In genomic region chr6:38873316-38873715, GRCm38 (mm10) we compare ENCODE assay signal across 7 mouse cellular contexts. TPM values are rescaled to one million over a fixed set of nuclear protein-coding genes. Genes with fewer than 3 reads are reported as not detected.
DNase-seq lines count a peak whose midpoint lies in the region; ATAC-seq and TF ChIP-seq lines count a peak whose summit lies in the region.

No protein-coding gene starts in this region.

- H3K4me1 ChIP-seq in G1E (ENCODE audit: insufficient read depth, low read depth, low read length) = peaks cover 38% of the 10 kb centered on the region
- H3K4me1 ChIP-seq in forebrain, postnatal 0 days (ENCODE audit: insufficient read depth) = peaks cover 13% of the 10 kb centered on the region; the same call in 1 of the 2 replicates
- peaks cover 42% of the 10 kb centered on the region for H3K4me1 ChIP-seq in liver, embryonic 16.5 days (ENCODE audit: control insufficient read depth, low read depth, low read length)

- H3K27ac ChIP-seq in forebrain, postnatal 0 days (ENCODE audit: low read depth, low read length) = no peak overlapping the region
- H3K27ac ChIP-seq in liver, embryonic 16.5 days (ENCODE audit: low read length) = peak overlapping the region; percentile 98

- no peak for ATAC-seq in G1E (ENCODE audit: extremely low read depth, insufficient number of reproducible peaks, low FRiP score, poor library complexity, severe bottlenecking)
- ATAC-seq in forebrain, postnatal 0 days = no peak
- no peak for ATAC-seq in liver, embryonic 16.5 days (ENCODE audit: low read depth)

- H3K27me3 ChIP-seq in G1E (ENCODE audit: insufficient read depth, low read length) = peaks cover 16% of the 10 kb centered on the region
- H3K27me3 ChIP-seq in forebrain, postnatal 0 days (ENCODE audit: insufficient read depth, low read length) = no peaks in the 10 kb centered on the region
- no peaks in the 10 kb centered on the region for H3K27me3 ChIP-seq in liver, embryonic 16.5 days (ENCODE audit: control insufficient read depth, insufficient read depth, low read depth, low read length)

- no peak for TF ChIP-seq CTCF in G1E (IDR thresholded peaks at IDR 0.05; ENCODE audit: low read depth, low read length)
- no peak for TF ChIP-seq CTCF in forebrain, postnatal 0 days (IDR thresholded peaks at IDR 0.05; ENCODE audit: low read depth)

- no peak overlapping the region for H3K9ac ChIP-seq in forebrain, postnatal 0 days
- peak overlapping the region; percentile 100 for H3K9ac ChIP-seq in liver, embryonic 16.5 days (ENCODE audit: low read depth, low read length)

- H3K4me2 ChIP-seq in forebrain, postnatal 0 days (ENCODE audit: low read depth) = peak overlapping the region; percentile 62
- H3K4me2 ChIP-seq in liver, embryonic 16.5 days (ENCODE audit: low read depth, low read length) = peak overlapping the region; percentile 71

- 68% methylated on average over 1 of the region's 1 CpGs for WGBS in forebrain, postnatal 0 days
- WGBS in liver, embryonic 16.5 days (ENCODE audit: insufficient replicate concordance) = 71% methylated on average over 1 of the region's 1 CpGs

- peak overlapping the region; percentile 42; the same call in 1 of the 2 replicates for H3K4me3 ChIP-seq in G1E (ENCODE audit: low read depth, low read length)
- H3K4me3 ChIP-seq in forebrain, postnatal 0 days (ENCODE audit: low read depth, low read length) = 0 out of 2 replicates have a peak overlapping the region, but pooled peaks have one; percentile 98
- peak overlapping the region; percentile 95 for H3K4me3 ChIP-seq in liver, embryonic 16.5 days (ENCODE audit: low read depth, low read length)

- no peaks in the 10 kb centered on the region for H3K9me3 ChIP-seq in G1E (replicated peaks)
- no peaks in the 10 kb centered on the region for H3K9me3 ChIP-seq in forebrain, postnatal 0 days (ENCODE audit: low read length)
- no peaks in the 10 kb centered on the region for H3K9me3 ChIP-seq in liver, embryonic 16.5 days (replicated peaks; ENCODE audit: control insufficient read depth, low read length)

- H3K36me3 ChIP-seq in G1E (replicated peaks) = peaks cover 22% of the 10 kb centered on the region
- H3K36me3 ChIP-seq in forebrain, postnatal 0 days (ENCODE audit: insufficient read depth) = no peaks in the 10 kb centered on the region
- peaks cover 10% of the 10 kb centered on the region for H3K36me3 ChIP-seq in liver, embryonic 16.5 days (ENCODE audit: control insufficient read depth, insufficient read depth)

- DNase-seq in G1E (ENCODE audit: low spot score) = no peak
- peak; percentile 52 for DNase-seq in adrenal gland, postnatal 10 days
- no peak for DNase-seq in forebrain, postnatal 0 days
- DNase-seq in frontal cortex, postnatal 36 days (ENCODE audit: low spot score in 2 of 2) = no peak
- no peak for DNase-seq in layer of hippocampus, adult 9-10 months (ENCODE audit: low spot score)
- no peak for DNase-seq in retina, postnatal 1 day

RNA-seq across cellular contexts. Expression of gene Tbxas1, which starts 1.9 kb away (rescaled TPM):
- 8.1 and 13.2 TPM in 2 replicates for total RNA-seq in G1E (2014; fragmentation: Nextera tagmentation)
- total RNA-seq in G1E (2017) = 3.2 and 3.5 TPM in 2 replicates
- polyA plus RNA-seq in G1E (2012) = 1.2 TPM in 2 replicates
- 1 to 10 TPM; 3.1 to 3.7 TPM for total RNA-seq in adrenal gland, postnatal 10 days (2021)
- total RNA-seq in forebrain, postnatal 0 days (2014; rRNA removed) = 1.5 and 1.8 TPM in 2 replicates
- polyA plus RNA-seq in forebrain, postnatal 0 days (2015; fragmentation: Nextera tagmentation; extraction: Ambion mirVana) = 1.9 and 2.0 TPM in 2 replicates
- polyA plus RNA-seq in liver, embryonic 16.5 days (2015; fragmentation: Nextera tagmentation; extraction: Ambion mirVana) = 10.8 and 12.8 TPM in 2 replicates

RNA-seq across cellular contexts. Expression of gene Hipk2, which starts 2.6 kb away (rescaled TPM):
- total RNA-seq in G1E (2014; fragmentation: Nextera tagmentation) (97.9 and 113 TPM in 2 replicates), G1E (2017) (4.6 and 5.5 TPM in 2 replicates)
- polyA plus RNA-seq in G1E (2012) = 37.6 and 39.6 TPM in 2 replicates
- 10 to 100 TPM; 72.8 to 88.4 TPM for total RNA-seq in adrenal gland, postnatal 10 days (2021)
- total RNA-seq in forebrain, postnatal 0 days (2014; rRNA removed) = 22.8 and 28.6 TPM in 2 replicates
- polyA plus RNA-seq in forebrain, postnatal 0 days (2015; fragmentation: Nextera tagmentation; extraction: Ambion mirVana) = 7.2 and 17.8 TPM in 2 replicates
- polyA plus RNA-seq in liver, embryonic 16.5 days (2015; fragmentation: Nextera tagmentation; extraction: Ambion mirVana) = 17.5 and 19.8 TPM in 2 replicates

Comparison
In these comparisons a context has a peak if more than half of its experiments do, and no peak if none do; other contexts are left out.
1. H3K4me3 ChIP-seq: peak in every context shown above with its lines; median percentile 98 in forebrain, postnatal 0 days; 95 in liver, embryonic 16.5 days; 42 in G1E.